Mouse (Mus musculus) CH12.LX (cell line): ENCODE measurements at regions not wholly inside any gene's neighbourhood (a gene's known extent, or its start where the extent isn't known, plus 50 kb on each side); places are given as distances from the start of the nearest gene placed in this dataset.

Source experiments
- DNase-seq: peaks from one replicate; pipeline ENCODE4 v3.0.0-alpha.2; 2013; ENCODE audit errors: extremely low read depth
- H3K27ac ChIP-seq: 2 replicates; pipeline ENCODE4 v1.5.1; 2012; ENCODE audit warnings: low read depth, mild to moderate bottlenecking, control low read depth, moderate library complexity; ENCODE audit not compliant: insufficient read depth
- H3K27me3 ChIP-seq: replicated peaks from 2 replicates; pipeline ENCODE3; 2012; ENCODE audit warnings: inconsistent platforms
- H3K36me3 ChIP-seq, 2 experiments: replicated peaks in 1 of 2; 2 replicates each; pipeline versions ENCODE3 to v1.6.1; 2012; ENCODE audit warnings: inconsistent platforms in 1 of 2, low read length in 1 of 2, mild to moderate bottlenecking in 1 of 2, mixed read lengths in 1 of 2, moderate library complexity in 1 of 2; ENCODE audit not compliant: control insufficient read depth in 1 of 2, insufficient read depth in 1 of 2
- H3K4me1 ChIP-seq, 2 experiments: 2 replicates each; pipeline ENCODE4 v1.6.1; 2012; ENCODE audit warnings: inconsistent platforms in 1 of 2, moderate library complexity in 1 of 2; ENCODE audit not compliant: insufficient read depth in 2 of 2, control insufficient read depth in 1 of 2
- H3K4me2 ChIP-seq: 2 replicates; pipeline ENCODE4 v1.6.1; 2012; ENCODE audit warnings: low read depth, mild to moderate bottlenecking, control low read depth; ENCODE audit not compliant: poor library complexity, insufficient read depth, severe bottlenecking
- H3K4me3 ChIP-seq, 3 experiments: fragments of 150-350 bp in 1 of 3; sonication (generic) in 1 of 3; replicated peaks in 1 of 3; 2 replicates each; pipeline versions ENCODE3 to v1.5.1; 2011 to 2012; ENCODE audit warnings: low read depth in 2 of 3, low read length in 2 of 3, mild to moderate bottlenecking in 2 of 3, moderate library complexity in 2 of 3, control low read depth in 1 of 3, improper control_type of control experiment in 1 of 3, inconsistent platforms in 1 of 3, mixed read lengths in 1 of 3; ENCODE audit not compliant: poor library complexity in 1 of 3
- H3K79me2 ChIP-seq: replicated peaks from 2 replicates; pipeline ENCODE4 v1.6.1; 2012; ENCODE audit warnings: mild to moderate bottlenecking, moderate library complexity; ENCODE audit not compliant: control insufficient read depth, poor library complexity, insufficient read depth, severe bottlenecking; ENCODE audit errors: extremely low read depth
- H3K9ac ChIP-seq: 2 replicates; pipeline ENCODE4 v1.6.1; 2012; ENCODE audit warnings: low read depth, mild to moderate bottlenecking, control low read depth, moderate library complexity; ENCODE audit not compliant: insufficient read depth
- H3K9me3 ChIP-seq: replicated peaks from 2 replicates; pipeline ENCODE3; 2012; ENCODE audit warnings: low read length, inconsistent platforms, mixed read lengths
- BHLHE40 ChIP-seq: IDR thresholded peaks from 2 replicates; pipeline ENCODE4 v1.6.1; 2011; ENCODE audit warnings: mild to moderate bottlenecking, low read depth, low read length, improper control_type of control experiment
- CTCF ChIP-seq, 2 experiments: IDR thresholded peaks in 1 of 2; conservative IDR thresholded peaks in 1 of 2; 2 replicates each; pipeline ENCODE4 v1.5.1; 2011 to 2012; ENCODE audit warnings: low read depth in 2 of 2, low read length in 2 of 2, improper control_type of control experiment in 1 of 2, inconsistent platforms in 1 of 2, mild to moderate bottlenecking in 1 of 2, moderate library complexity in 1 of 2
- ETS1 ChIP-seq: conservative IDR thresholded peaks from 2 replicates; pipeline ENCODE4 v1.6.1; 2012; ENCODE audit warnings: low read depth, mild to moderate bottlenecking, inconsistent platforms, low read length, improper control_type of control experiment, moderate library complexity
- IRF4 ChIP-seq: IDR thresholded peaks from 2 replicates; pipeline ENCODE4 v1.6.1; 2014; ENCODE audit warnings: low read depth, mild to moderate bottlenecking, inconsistent platforms, low read length, improper control_type of control experiment
- JUN ChIP-seq: IDR thresholded peaks from 2 replicates; pipeline ENCODE4 v1.6.1; 2011; ENCODE audit warnings: low read depth, mild to moderate bottlenecking, low read length, improper control_type of control experiment, moderate library complexity; ENCODE audit not compliant: insufficient read depth
- KAT2A ChIP-seq: IDR thresholded peaks from 2 replicates; pipeline ENCODE4 v1.6.1; 2012; ENCODE audit warnings: low read length, improper control_type of control experiment, inconsistent platforms; ENCODE audit not compliant: insufficient replicate concordance
- MAFK ChIP-seq: IDR thresholded peaks from 2 replicates; pipeline ENCODE4 v1.6.1; 2011; ENCODE audit warnings: low read length, improper control_type of control experiment; ENCODE audit not compliant: insufficient replicate concordance
- MAX ChIP-seq: IDR thresholded peaks from 2 replicates; pipeline ENCODE4 v1.6.1; 2011; ENCODE audit warnings: low read length, improper control_type of control experiment
- MEF2A ChIP-seq: IDR thresholded peaks from 2 replicates; pipeline ENCODE4 v1.6.1; 2014; ENCODE audit warnings: low read depth, mild to moderate bottlenecking, inconsistent platforms, low read length, improper control_type of control experiment, borderline replicate concordance
- MXI1 ChIP-seq: IDR thresholded peaks from 2 replicates; pipeline ENCODE4 v1.6.1; 2011; ENCODE audit warnings: mild to moderate bottlenecking, low read depth, low read length, improper control_type of control experiment
- MYC ChIP-seq: IDR thresholded peaks from 2 replicates; pipeline ENCODE4 v1.6.1; 2011; ENCODE audit warnings: low read depth, mild to moderate bottlenecking, improper control_type of control experiment, low read length
- NELFE ChIP-seq: IDR thresholded peaks from 2 replicates; pipeline ENCODE4 v1.6.1; 2011; ENCODE audit warnings: low read depth, low read length, improper control_type of control experiment
- NRF1 ChIP-seq: IDR thresholded peaks from 2 replicates; pipeline ENCODE4 v1.6.1; 2014; ENCODE audit warnings: low read depth, mild to moderate bottlenecking, inconsistent platforms, low read length, improper control_type of control experiment, moderate library complexity
- RAD21 ChIP-seq: IDR thresholded peaks from 2 replicates; pipeline ENCODE4 v1.6.1; 2011; ENCODE audit warnings: low read depth, mild to moderate bottlenecking, low read length, improper control_type of control experiment, moderate library complexity
- RCOR1 ChIP-seq: conservative IDR thresholded peaks from 2 replicates; pipeline ENCODE4 v1.6.1; 2012; ENCODE audit warnings: low read depth, mild to moderate bottlenecking, inconsistent platforms, low read length, improper control_type of control experiment
- USF1 ChIP-seq: IDR thresholded peaks from 2 replicates; pipeline ENCODE4 v1.6.1; 2014; ENCODE audit warnings: low read depth, mild to moderate bottlenecking, inconsistent platforms, low read length, improper control_type of control experiment
- ZC3H11A ChIP-seq: IDR thresholded peaks from 2 replicates; pipeline ENCODE4 v1.6.1; 2012; ENCODE audit warnings: low read depth, mild to moderate bottlenecking, inconsistent platforms, low read length, improper control_type of control experiment
- ZKSCAN1 ChIP-seq: IDR thresholded peaks from 2 replicates; pipeline ENCODE4 v1.6.1; 2012; ENCODE audit warnings: low read depth, inconsistent platforms, low read length, improper control_type of control experiment, borderline replicate concordance
- ZMIZ1 ChIP-seq: IDR thresholded peaks from 2 replicates; pipeline ENCODE4 v1.6.1; 2012; ENCODE audit warnings: low read depth, mild to moderate bottlenecking, inconsistent platforms, low read length, improper control_type of control experiment
- ZNF384 ChIP-seq: IDR thresholded peaks from 2 replicates; pipeline ENCODE4 v1.6.1; 2012; ENCODE audit warnings: low read depth, low read length, improper control_type of control experiment, inconsistent platforms
- dilution Hi-C: fragments of 300-500 bp; cut with MboI; formaldehyde crosslinking; loops from 2 replicates; pipeline ENCODE4 v1.14.3; 2020; ENCODE audit warnings: low sequenced_read_pairs; ENCODE audit not compliant: extremely low pct_unique_long_range_greater_than_20kb, extremely low pct_ligation_motif_present
- in situ Hi-C: fragments of 300-500 bp; cut with MboI; formaldehyde crosslinking; loops from 3 replicates; pipeline ENCODE4 v1.14.3; 2019; ENCODE audit warnings: low sequenced_read_pairs, low pct_ligation_motif_present, low pct_unique_long_range_greater_than_20kb, mixed read lengths

DNA sequence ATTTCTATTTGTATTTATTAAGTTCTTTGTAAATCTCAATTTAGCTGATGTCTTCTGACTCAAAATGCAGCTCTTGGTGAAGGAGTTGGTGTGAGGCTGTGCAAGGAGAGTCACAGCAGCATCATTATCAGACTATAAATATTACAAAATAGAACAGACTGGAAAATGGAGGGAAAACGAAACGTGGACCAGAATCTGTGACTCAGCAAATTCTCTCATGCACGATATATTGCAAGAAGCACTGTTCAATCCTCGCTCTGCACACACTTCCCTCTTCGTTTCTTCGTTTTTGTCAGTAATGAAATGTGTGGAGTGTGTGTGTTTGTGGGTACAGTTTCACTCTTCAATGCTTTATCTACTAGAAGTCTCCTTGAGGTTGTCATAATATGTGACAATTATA lies 215.5 kb downstream of the Ktn1 start:
- Histone ChIP-seq H3K4me3 (no peak overlapping the region), H3K27me3 (no peaks in the 10 kb centered on the region), H3K4me2 (no peak overlapping the region; the same call in 1 of the 2 replicates), H3K4me1 (peaks cover 0 to 15% of the 10 kb centered on the region in 2 experiments; a peak in 2 of 4 replicates), H3K27ac (no peak overlapping the region), H3K9me3 (peaks cover 1% of the 10 kb centered on the region), H3K36me3 (no peaks in the 10 kb centered on the region), H3K79me2 (no peaks in the 10 kb centered on the region), H3K9ac (no peak overlapping the region)
- DNase-seq: peak; percentile 4
- dilution Hi-C loops: no loop called here
- TF ChIP-seq ZMIZ1: no peak
- no peak for TF ChIP-seq MEF2A
- no peak for TF ChIP-seq MAX
- TF ChIP-seq MYC: no peak
- TF ChIP-seq MAFK: peak; percentile 68; the same call in 1 of the 2 replicates
- no peak for TF ChIP-seq ZKSCAN1
- in situ Hi-C loops: no loop called here

DNA sequence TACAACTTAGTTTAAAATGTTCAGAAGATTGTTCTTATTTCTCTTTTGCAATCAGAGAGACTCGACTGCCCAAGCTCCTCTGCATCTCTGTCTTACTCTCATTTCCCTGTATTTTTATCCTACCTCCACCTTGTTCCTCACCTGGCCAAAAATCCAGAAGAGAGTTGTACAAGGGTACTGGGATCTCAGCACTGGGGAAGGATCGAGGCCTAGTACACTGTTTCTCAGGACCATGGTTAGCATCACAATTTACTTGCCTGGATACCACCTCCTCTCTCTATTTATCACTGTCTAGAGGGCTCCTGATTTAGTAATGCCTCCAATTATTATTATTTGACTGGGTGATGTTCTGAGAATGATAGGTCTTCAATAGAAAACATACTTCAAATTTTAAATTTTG lies 218.8 kb downstream of the Ktn1 start:
- H3K9ac ChIP-seq: no peak overlapping the region
- peaks cover under 1% of the 10 kb centered on the region for H3K9me3 ChIP-seq
- no peak for DNase-seq
- H3K36me3 ChIP-seq: no peaks in the 10 kb centered on the region
- in situ Hi-C loops (no loop called here), dilution Hi-C loops (no loop called here)
- H3K27ac ChIP-seq: no peak overlapping the region
- no peak overlapping the region for H3K4me2 ChIP-seq
- TF ChIP-seq RAD21 (no peak), ZC3H11A (no peak), JUN (no peak), MXI1 (no peak), ZMIZ1 (no peak), NELFE (no peak), USF1 (no peak)
- peaks cover 0 to 14% of the 10 kb centered on the region in 2 experiments; a peak in 2 of 4 replicates for H3K4me1 ChIP-seq
- H3K79me2 ChIP-seq: no peaks in the 10 kb centered on the region
- H3K27me3 ChIP-seq: no peaks in the 10 kb centered on the region
- H3K4me3 ChIP-seq: no peak overlapping the region

DNA sequence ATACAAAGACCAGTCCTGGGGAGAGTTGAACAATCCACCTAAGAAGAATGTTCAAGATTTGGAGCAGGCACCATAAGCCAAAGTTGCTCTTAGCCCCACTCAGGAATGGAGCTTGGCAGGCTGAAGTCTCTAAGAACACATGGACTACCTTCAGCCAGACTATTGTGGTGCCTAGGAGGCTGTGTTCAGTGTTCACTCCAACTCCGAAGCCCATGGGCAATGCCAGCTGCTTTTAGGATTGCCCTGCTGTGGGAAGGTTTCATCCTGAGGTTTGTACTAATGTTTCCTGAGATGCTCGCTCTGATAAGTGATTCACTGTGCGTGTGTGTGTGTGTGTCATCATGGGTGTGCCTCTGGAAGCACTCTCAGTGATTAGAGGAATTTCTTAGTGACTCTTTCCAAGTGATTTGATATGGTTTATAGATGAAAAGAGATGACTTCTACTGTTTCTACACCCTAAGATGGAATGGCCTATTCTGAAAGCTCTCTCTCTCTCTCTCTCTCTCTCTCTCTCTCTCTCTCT lies 220.1 kb downstream of the Ktn1 start:
- TF ChIP-seq ZMIZ1: no peak
- TF ChIP-seq ZNF384: no peak
- TF ChIP-seq MEF2A: no peak
- TF ChIP-seq ETS1: no peak
- no peak for TF ChIP-seq BHLHE40
- TF ChIP-seq NRF1: no peak
- no peak for TF ChIP-seq KAT2A
- TF ChIP-seq RAD21: no peak
- TF ChIP-seq CTCF (conservative IDR thresholded peaks at IDR 0.05 in 1 of 2, IDR thresholded peaks at IDR 0.05 in 1 of 2; ENCODE audit: low read depth in 2 of 2, low read length in 2 of 2): no peak
- TF ChIP-seq IRF4: no peak
- TF ChIP-seq RCOR1: no peak
- TF ChIP-seq, all 38 proteins: peak for 0
- Histone ChIP-seq H3K4me3 (no peak overlapping the region), H3K27ac (no peak overlapping the region), H3K9ac (no peak overlapping the region), H3K36me3 (no peaks in the 10 kb centered on the region), H3K4me2 (no peak overlapping the region), H3K27me3 (no peaks in the 10 kb centered on the region), H3K79me2 (no peaks in the 10 kb centered on the region), H3K4me1 (peaks cover 0 to 10% of the 10 kb centered on the region in 2 experiments; a peak in 2 of 4 replicates), H3K9me3 (no peaks in the 10 kb centered on the region)
- in situ Hi-C loops (no loop called here), dilution Hi-C loops (no loop called here)
- DNase-seq: no peak
